Mouse (Mus musculus): Measurements from ENCODE around the gene Gm379. TPM values are rescaled to one million over a fixed set of nuclear protein-coding genes. Genes with fewer than 3 reads are reported as not detected.

The Gm379 gene
- polyA plus RNA-seq (2014; fragmentation: Nextera tagmentation; extraction: Ambion mirVana) = not detected in 2 replicates

DNA sequence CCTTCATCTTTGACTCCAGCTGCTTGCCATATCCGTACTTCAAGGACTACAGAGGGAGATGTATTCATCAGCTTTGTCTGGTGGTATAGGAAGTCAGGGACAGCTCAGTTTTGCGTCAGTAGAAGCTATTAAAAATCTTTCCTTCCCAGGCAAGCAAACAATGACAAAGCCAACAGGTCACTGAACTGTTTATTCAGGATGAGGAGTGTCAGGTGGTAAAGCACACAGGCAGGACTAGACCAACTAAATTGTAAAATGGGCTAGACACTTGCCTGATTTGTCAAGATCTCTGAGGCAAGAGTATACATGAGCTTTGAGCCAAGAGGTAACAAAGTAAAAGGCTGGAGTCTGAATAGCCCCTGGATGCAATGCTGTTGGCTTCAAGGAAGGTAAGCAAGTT, at the start of gene Gm379:
Gene Gm379 (minus strand): TSS at position 7 of the 400 bp plus-strand sequence.
- Histone ChIP-seq H3K27ac (ENCODE audit: low read depth, low read length) (no peak within 1 kb of the TSS), H3K4me3 (ENCODE audit: low read depth, low read length) (no peak within 1 kb of the TSS), H3K4me1 (ENCODE audit: control insufficient read depth, insufficient read depth, low read length) (no peaks in the 10 kb centered on the region), H3K9me3 (replicated peaks; ENCODE audit: control insufficient read depth, low read length) (no peaks in the 10 kb centered on the region), H3K27me3 (replicated peaks; ENCODE audit: control insufficient read depth, insufficient read depth, low read length) (no peaks in the 10 kb centered on the region), H3K36me3 (ENCODE audit: control insufficient read depth, insufficient read depth, low read length) (no peaks in the 10 kb centered on the region), H3K9ac (ENCODE audit: low read length) (no peak within 1 kb of the TSS), H3K4me2 (ENCODE audit: low read length) (no peak within 1 kb of the TSS)
- no peak for ATAC-seq
- DNase-seq (ENCODE audit: low spot score) = no peak
- 67% methylated on average over 2 of the region's 2 CpGs for WGBS

DNA sequence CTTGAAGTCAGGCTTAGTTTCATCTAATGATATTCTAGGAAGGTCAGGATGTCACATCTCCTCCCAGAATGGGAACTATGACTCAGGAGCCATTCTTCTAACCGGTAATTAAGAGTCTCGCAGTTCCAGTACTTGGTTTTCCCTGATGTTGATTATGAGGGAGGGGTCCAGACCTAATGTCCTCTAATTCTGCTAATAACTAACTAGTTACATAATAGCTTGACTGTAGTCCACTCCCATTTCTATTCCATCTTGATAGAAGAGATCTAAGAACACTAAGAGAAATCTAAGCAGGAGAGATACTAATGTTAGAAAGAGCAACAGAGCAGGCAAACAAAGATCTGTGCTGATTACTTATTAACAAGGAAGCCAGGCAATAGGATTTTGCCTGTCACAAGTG, 39.6 kb upstream of the Gm379 start:
- Histone ChIP-seq H3K4me2 (ENCODE audit: low read length) (no peak overlapping the region), H3K9me3 (replicated peaks; ENCODE audit: control insufficient read depth, low read length) (no peaks in the 10 kb centered on the region), H3K36me3 (ENCODE audit: control insufficient read depth, insufficient read depth, low read length) (no peaks in the 10 kb centered on the region), H3K27ac (ENCODE audit: low read depth, low read length) (no peak overlapping the region), H3K4me3 (ENCODE audit: low read depth, low read length) (no peak overlapping the region), H3K9ac (ENCODE audit: low read length) (no peak overlapping the region), H3K27me3 (replicated peaks; ENCODE audit: control insufficient read depth, insufficient read depth, low read length) (no peaks in the 10 kb centered on the region), H3K4me1 (ENCODE audit: control insufficient read depth, insufficient read depth, low read length) (no peaks in the 10 kb centered on the region)
- DNase-seq (ENCODE audit: low spot score) = no peak
- 78% methylated on average over 2 of the region's 2 CpGs for WGBS
- no peak for ATAC-seq

DNA sequence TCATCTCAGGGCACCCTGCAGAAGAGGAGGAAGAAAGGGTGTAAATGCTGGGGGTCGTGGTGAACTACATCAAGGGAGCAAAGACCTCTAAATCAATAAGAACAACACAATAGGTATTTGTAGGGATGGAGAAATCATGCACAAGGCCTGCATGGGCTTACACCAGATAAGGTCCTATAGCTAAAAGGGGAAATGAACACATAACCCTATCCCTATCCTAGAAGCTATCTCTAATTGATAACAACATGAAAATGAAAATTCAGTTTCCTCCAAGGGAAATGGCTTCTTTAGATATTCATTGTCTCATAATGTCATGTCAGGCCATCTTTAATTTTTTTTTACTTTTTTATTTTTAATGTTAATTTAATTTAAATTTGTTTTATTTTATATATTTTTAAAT, 4.2 kb upstream of the Gm379 start:
- DNase-seq (ENCODE audit: low spot score) = no peak
- no peaks in the 10 kb centered on the region for H3K36me3 ChIP-seq (ENCODE audit: control insufficient read depth, insufficient read depth, low read length)
- no peaks in the 10 kb centered on the region for H3K4me1 ChIP-seq (ENCODE audit: control insufficient read depth, insufficient read depth, low read length)
- ATAC-seq = no peak
- no peak overlapping the region for H3K9ac ChIP-seq (ENCODE audit: low read length)
- no peak overlapping the region for H3K4me2 ChIP-seq (ENCODE audit: low read length)
- H3K27ac ChIP-seq (ENCODE audit: low read depth, low read length) = no peak overlapping the region
- no peaks in the 10 kb centered on the region for H3K27me3 ChIP-seq (replicated peaks; ENCODE audit: control insufficient read depth, insufficient read depth, low read length)
- H3K9me3 ChIP-seq (replicated peaks; ENCODE audit: control insufficient read depth, low read length) = no peaks in the 10 kb centered on the region
- 56% methylated on average over 1 of the region's 1 CpGs for WGBS
- no peak overlapping the region for H3K4me3 ChIP-seq (ENCODE audit: low read depth, low read length)

DNA sequence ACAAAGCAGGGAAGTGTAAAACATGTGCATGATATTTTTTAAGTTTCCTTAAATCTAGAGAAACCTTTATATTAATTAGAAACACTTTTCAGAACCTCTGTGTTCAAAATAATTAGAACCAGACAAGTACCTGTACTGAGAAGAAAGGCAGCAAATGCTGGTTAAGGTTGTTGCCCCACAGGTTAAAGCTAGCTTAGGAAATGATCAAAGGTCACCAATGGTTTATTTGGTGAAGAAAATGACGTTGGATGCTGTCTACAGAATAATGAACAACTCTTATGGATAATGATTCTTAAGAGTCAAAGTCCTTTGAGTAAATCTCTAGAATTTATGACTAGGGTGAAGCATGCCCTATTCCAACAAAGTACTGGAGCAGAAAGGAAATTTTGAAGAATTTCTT, 42.7 kb downstream of the Gm379 start:
- Histone ChIP-seq H3K4me2 (ENCODE audit: low read length) (no peak overlapping the region), H3K4me3 (ENCODE audit: low read depth, low read length) (no peak overlapping the region), H3K27me3 (replicated peaks; ENCODE audit: control insufficient read depth, insufficient read depth, low read length) (no peaks in the 10 kb centered on the region), H3K9ac (ENCODE audit: low read length) (no peak overlapping the region), H3K4me1 (ENCODE audit: control insufficient read depth, insufficient read depth, low read length) (no peaks in the 10 kb centered on the region), H3K27ac (ENCODE audit: low read depth, low read length) (no peak overlapping the region), H3K9me3 (replicated peaks; ENCODE audit: control insufficient read depth, low read length) (no peaks in the 10 kb centered on the region), H3K36me3 (ENCODE audit: control insufficient read depth, insufficient read depth, low read length) (no peaks in the 10 kb centered on the region)
- 58% methylated on average over 1 of the region's 1 CpGs for WGBS
- DNase-seq (ENCODE audit: low spot score) = no peak
- ATAC-seq = no peak

DNA sequence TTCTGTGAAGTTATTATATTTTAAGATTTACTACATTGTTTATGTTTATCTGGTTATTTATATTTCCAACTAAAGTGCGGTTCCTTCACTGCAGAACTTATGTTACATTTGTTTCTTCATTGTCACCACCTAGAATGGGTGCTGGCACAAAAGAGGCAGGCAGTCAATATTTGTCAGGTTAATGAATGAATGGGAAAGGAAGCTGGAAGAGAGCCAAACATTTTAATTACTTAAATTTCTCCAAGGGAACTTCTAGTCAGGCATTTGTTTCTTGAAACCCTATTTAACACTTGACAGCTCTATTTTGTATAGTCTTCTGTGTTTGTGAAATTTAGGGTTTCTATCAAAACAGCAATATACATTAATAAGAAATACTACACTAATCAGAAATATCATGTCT, 43.8 kb downstream of the Gm379 start:
- Histone ChIP-seq H3K4me3 (ENCODE audit: low read depth, low read length) (no peak overlapping the region), H3K27ac (ENCODE audit: low read depth, low read length) (no peak overlapping the region), H3K9me3 (replicated peaks; ENCODE audit: control insufficient read depth, low read length) (no peaks in the 10 kb centered on the region), H3K27me3 (replicated peaks; ENCODE audit: control insufficient read depth, insufficient read depth, low read length) (no peaks in the 10 kb centered on the region), H3K4me2 (ENCODE audit: low read length) (no peak overlapping the region), H3K9ac (ENCODE audit: low read length) (no peak overlapping the region), H3K36me3 (ENCODE audit: control insufficient read depth, insufficient read depth, low read length) (no peaks in the 10 kb centered on the region), H3K4me1 (ENCODE audit: control insufficient read depth, insufficient read depth, low read length) (no peaks in the 10 kb centered on the region)
- DNase-seq (ENCODE audit: low spot score) (peak; percentile 16), ATAC-seq (no peak)
- 56% methylated on average over 1 of the region's 1 CpGs for WGBS

Other genes starting within 250 kb of the Gm379 start
- 3.6 and 4.8 TPM in 2 replicates for gene Brwd3, start 169.5 kb upstream of the Gm379 start, polyA plus RNA-seq (2014; fragmentation: Nextera tagmentation; extraction: Ambion mirVana)

Measured in forebrain, embryonic 14.5 days (tissue).